Mouse (Mus musculus) kidney, postnatal 0 days (tissue): ENCODE measurements around the gene Cd19. TPM values are rescaled to one million over a fixed set of nuclear protein-coding genes. Genes with fewer than 3 reads are reported as not detected.

Source experiments
- ATAC-seq: fragments of 200-750 bp; cut with Nextera tagmentation; replicated peaks from 2 replicates; pipeline ENCODE4 v1.8.0; 2017; ENCODE audit warnings: low read depth, moderate number of reproducible peaks, moderate TSS enrichment, moderate library complexity; ENCODE audit not compliant: low FRiP score
- DNase-seq: peaks from one replicate; pipeline ENCODE4 v3.0.0-alpha.2; 2016; ENCODE audit warnings: low spot score
- H3K27ac ChIP-seq: fragments of 300-500 bp; sonication (generic); 2 replicates; pipeline ENCODE4 v1.5.1; 2014; ENCODE audit warnings: mild to moderate bottlenecking
- H3K27me3 ChIP-seq: fragments of 300-500 bp; sonication (generic); 2 replicates; pipeline ENCODE4 v1.6.1; 2014; ENCODE audit warnings: low read length, mixed read lengths; ENCODE audit not compliant: insufficient read depth
- H3K36me3 ChIP-seq: fragments of 300-500 bp; sonication (generic); 2 replicates; pipeline ENCODE4 v1.6.1; 2014; ENCODE audit warnings: low read length, mixed read lengths; ENCODE audit not compliant: insufficient read depth
- H3K4me1 ChIP-seq: fragments of 300-500 bp; sonication (generic); replicated peaks from 2 replicates; pipeline ENCODE4 v1.6.1; 2014; ENCODE audit warnings: antibody characterized with exemption, low read length, mixed read lengths; ENCODE audit not compliant: insufficient read depth
- H3K4me2 ChIP-seq: fragments of 300-500 bp; sonication (generic); 2 replicates; pipeline ENCODE4 v1.6.1; 2014; ENCODE audit warnings: mild to moderate bottlenecking, low read length, moderate library complexity, mixed read lengths
- H3K4me3 ChIP-seq: fragments of 300-500 bp; sonication (generic); replicated peaks from 2 replicates; pipeline ENCODE4 v1.5.1; 2014; ENCODE audit warnings: low read depth, low read length
- H3K9ac ChIP-seq: fragments of 300-500 bp; sonication (generic); 2 replicates; pipeline ENCODE4 v1.6.1; 2014; ENCODE audit warnings: low read depth, low read length
- H3K9me3 ChIP-seq: fragments of 300-500 bp; sonication (generic); replicated peaks from 2 replicates; pipeline ENCODE4 v1.6.1; 2016; ENCODE audit warnings: low read length, inconsistent platforms, mixed read lengths
- CTCF ChIP-seq: IDR thresholded peaks from 2 replicates; pipeline ENCODE4 v1.5.1; 2016; ENCODE audit warnings: antibody characterized with exemption, low read depth, mild to moderate bottlenecking, moderate library complexity
- WGBS: fragments of 180-500 bp; shearing (Covaris S2); extraction: QIAGEN DNeasy Blood & Tissue Kit; methylation state at CpG from one replicate; pipeline ENCODE4 v1.1.7; 2014; 5-methylcytosine and 5-hydroxymethylcytosine counted together
- polyA plus RNA-seq: library from polyadenylated mRNA; unstranded; fragments of >200 nt; fragmentation: Nextera tagmentation; extraction: Ambion mirVana; gene quantifications from 2 replicates; pipeline ENCODE4 v1.2.1, GENCODE M21; 2015

The Cd19 gene
- polyA plus RNA-seq, 1 experiment from 2014 or later = 0.16 TPM

DNA sequence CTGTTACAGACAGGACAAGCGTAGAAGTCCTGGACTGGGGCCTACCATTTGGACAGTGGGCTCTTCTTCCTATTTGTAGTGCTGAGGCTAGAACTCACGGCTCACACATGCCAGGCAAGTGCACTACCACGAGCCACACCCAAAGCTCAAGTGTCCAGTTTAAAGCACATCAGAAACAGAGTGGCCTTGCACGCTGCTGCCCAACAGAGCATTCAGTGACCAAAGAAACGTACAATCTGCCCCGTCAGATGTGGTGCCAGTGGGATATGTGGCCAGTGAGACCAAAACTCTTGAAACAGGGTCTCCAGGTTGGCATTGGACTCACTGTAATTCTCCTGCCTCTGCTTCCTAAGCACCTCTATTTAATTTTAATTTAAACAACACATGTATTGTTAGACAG is 36.0 kb upstream of the Cd19 start:
- Histone ChIP-seq H3K4me3 (no peak overlapping the region), H3K27ac (no peak overlapping the region), H3K9ac (no peak overlapping the region), H3K27me3 (no peaks in the 10 kb centered on the region), H3K4me1 (no peaks in the 10 kb centered on the region), H3K9me3 (no peaks in the 10 kb centered on the region), H3K36me3 (peaks cover 16% of the 10 kb centered on the region), H3K4me2 (no peak overlapping the region)
- TF ChIP-seq CTCF = no peak
- DNase-seq = no peak
- WGBS = 79% methylated on average over 6 of the region's 6 CpGs
- no peak for ATAC-seq

DNA sequence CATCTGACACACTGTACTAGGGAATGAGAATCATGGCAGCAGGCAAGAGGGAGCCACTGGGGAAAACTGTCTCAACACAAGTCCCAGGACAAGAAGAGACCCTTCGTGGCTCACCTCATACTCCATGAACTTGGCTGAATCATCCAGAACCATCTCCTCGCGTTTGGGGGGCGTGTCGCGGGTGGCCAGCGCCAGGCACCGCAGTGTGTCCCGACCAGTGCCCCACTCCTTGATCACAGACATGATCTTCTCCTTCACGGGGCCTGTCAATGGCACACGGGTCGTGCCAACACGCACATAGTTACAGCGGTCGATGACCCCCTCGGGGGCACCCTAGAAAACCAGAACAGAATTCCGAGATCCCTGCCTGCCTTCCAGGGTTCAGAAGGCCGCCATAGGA is 35.3 kb upstream of the Cd19 start:
- ATAC-seq = no peak
- H3K9me3 ChIP-seq = no peaks in the 10 kb centered on the region
- WGBS = 86% methylated on average over 18 of the region's 18 CpGs
- H3K4me3 ChIP-seq = no peak overlapping the region
- H3K9ac ChIP-seq = no peak overlapping the region
- TF ChIP-seq CTCF = no peak
- peaks cover 22% of the 10 kb centered on the region for H3K36me3 ChIP-seq
- H3K4me2 ChIP-seq = no peak overlapping the region
- no peak overlapping the region for H3K27ac ChIP-seq
- H3K27me3 ChIP-seq = no peaks in the 10 kb centered on the region
- no peak for DNase-seq
- H3K4me1 ChIP-seq = no peaks in the 10 kb centered on the region

DNA sequence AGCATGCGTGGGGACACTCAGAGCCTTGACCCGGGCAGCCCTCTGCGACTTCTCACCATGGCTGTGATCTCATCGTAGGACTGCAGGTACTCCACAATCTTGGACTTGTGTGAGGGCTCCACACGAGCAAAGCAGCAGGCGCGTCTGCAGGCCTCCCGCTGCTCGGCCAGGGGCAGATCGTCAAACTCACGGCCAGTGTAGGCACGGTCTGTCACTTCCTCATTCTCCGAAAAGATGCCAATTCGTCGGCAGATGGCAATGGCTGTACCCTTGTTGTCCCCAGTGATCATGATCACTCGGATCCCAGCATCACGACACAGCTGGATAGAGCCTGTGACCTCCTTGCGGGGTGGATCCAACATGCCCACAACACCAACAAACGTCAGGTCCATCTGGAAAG is 33.8 kb upstream of the Cd19 start:
- Histone ChIP-seq H3K4me2 (no peak overlapping the region), H3K9me3 (no peaks in the 10 kb centered on the region), H3K4me1 (no peaks in the 10 kb centered on the region), H3K9ac (no peak overlapping the region), H3K4me3 (no peak overlapping the region), H3K27me3 (no peaks in the 10 kb centered on the region), H3K27ac (no peak overlapping the region), H3K36me3 (peaks cover 32% of the 10 kb centered on the region)
- ATAC-seq (no peak), DNase-seq (no peak)
- no peak for TF ChIP-seq CTCF
- 89% methylated on average over 19 of the region's 19 CpGs for WGBS

DNA sequence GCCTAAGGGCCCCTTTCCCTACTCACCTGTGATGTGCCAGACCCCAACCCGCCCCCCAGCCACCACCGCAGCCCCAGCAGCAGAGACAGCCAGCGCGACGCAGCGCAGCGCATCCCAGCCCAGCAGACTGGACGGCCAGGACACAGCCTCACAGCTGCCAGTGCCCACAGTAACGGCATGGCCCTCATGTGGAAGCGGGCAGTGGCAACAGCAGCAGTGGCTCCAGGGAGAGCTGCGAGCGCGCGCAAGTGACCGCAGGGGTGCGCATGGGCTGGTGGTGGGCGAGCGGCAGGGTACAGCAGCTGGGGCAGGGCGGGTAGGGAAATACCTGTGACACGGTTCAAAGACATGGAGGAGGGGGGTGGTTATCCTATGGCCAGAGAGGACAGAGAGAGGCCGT is 31.5 kb upstream of the Cd19 start:
- Histone ChIP-seq H3K9ac (no peak overlapping the region), H3K4me1 (no peaks in the 10 kb centered on the region), H3K27me3 (no peaks in the 10 kb centered on the region), H3K4me2 (no peak overlapping the region), H3K27ac (no peak overlapping the region), H3K36me3 (peaks cover 32% of the 10 kb centered on the region), H3K9me3 (no peaks in the 10 kb centered on the region), H3K4me3 (no peak overlapping the region)
- DNase-seq (no peak), ATAC-seq (no peak)
- 94% methylated on average over 19 of the region's 21 CpGs for WGBS
- TF ChIP-seq CTCF = no peak

DNA sequence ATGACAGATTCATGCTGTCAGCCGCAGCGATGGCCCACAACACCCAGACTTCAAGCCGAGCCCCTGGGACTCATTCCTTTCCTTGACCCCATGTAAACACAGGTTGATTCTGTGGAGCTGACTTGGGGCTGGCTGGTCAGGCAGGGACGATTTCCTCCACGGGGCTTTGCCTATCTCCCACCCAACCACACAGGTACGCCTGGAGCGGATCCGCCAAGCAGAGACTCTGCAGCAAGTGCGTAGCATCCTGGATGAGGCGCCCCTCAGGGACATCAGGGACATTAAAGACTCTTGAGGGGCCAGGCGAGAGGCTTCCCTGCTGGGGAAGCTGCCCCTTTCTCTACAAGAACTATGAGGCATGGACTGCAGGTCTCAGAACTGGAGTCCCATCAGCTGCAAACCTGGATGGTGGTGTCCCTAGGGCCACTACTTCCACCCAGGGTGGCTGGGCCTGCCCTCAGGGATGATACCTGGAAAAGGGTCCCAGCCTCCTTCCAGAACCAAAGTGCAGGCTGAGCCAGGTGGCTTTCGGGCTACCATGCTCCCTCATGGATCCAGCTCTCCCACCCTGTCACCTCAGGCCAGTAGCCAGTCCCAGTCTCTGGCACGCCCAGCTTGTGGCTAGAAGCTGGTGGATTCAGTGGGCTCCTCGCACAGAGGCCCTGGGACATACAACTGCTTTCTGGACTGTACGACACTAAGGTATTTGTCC is 30.6 kb upstream of the Cd19 start:
- TF ChIP-seq CTCF = no peak
- Histone ChIP-seq H3K27me3 (no peaks in the 10 kb centered on the region), H3K9me3 (no peaks in the 10 kb centered on the region), H3K4me1 (no peaks in the 10 kb centered on the region), H3K9ac (no peak overlapping the region), H3K4me2 (no peak overlapping the region), H3K4me3 (no peak overlapping the region), H3K27ac (no peak overlapping the region), H3K36me3 (peaks cover 32% of the 10 kb centered on the region)
- ATAC-seq = no peak
- 92% methylated on average over 15 of the region's 15 CpGs for WGBS
- DNase-seq = no peak

DNA sequence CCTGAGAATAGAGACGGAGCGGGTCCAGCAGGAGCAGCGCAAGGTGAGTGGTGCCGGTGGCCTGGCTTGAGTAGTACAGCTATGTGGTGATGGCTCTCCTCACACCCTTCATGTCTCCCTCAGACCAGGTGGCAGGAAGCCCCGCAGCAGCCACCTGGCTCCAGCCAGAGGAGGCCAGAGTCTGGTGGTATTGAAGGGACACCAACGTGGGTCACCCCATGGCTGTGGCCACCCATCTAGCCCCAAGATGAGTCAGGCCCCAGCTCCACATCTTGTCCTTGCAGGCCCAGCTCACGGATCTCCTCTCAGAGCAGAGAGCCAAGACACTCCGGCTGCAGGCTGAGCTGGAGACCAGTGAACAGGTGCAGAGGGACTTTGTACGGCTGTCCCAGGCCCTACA is 29.8 kb upstream of the Cd19 start:
- TF ChIP-seq CTCF = no peak
- Histone ChIP-seq H3K4me3 (no peak overlapping the region), H3K36me3 (peaks cover 32% of the 10 kb centered on the region), H3K27me3 (no peaks in the 10 kb centered on the region), H3K9ac (no peak overlapping the region), H3K27ac (no peak overlapping the region), H3K4me2 (no peak overlapping the region), H3K4me1 (no peaks in the 10 kb centered on the region), H3K9me3 (no peaks in the 10 kb centered on the region)
- DNase-seq (no peak), ATAC-seq (no peak)
- WGBS = 93% methylated on average over 9 of the region's 9 CpGs

DNA sequence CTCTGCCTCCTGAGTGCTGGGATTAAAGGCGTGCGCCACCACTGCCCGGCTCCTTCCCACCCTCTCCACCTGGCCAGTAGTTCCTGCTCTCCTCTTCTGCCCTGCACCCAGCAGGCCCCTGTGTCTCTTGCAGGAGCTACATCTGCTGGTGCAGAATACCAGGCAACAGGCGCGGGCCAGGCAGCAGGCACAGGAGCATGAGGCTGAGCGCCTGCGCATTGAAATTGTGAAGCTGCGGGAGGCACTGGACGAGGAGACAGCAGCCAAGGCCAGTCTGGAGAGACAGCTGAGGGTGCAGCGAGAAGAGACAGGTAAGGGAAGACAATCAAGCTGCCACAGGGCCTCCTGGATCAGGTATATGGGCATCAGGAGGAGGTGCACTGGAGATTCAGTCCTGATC is 29.3 kb upstream of the Cd19 start:
- Histone ChIP-seq H3K9ac (no peak overlapping the region), H3K9me3 (no peaks in the 10 kb centered on the region), H3K4me2 (no peak overlapping the region), H3K4me3 (no peak overlapping the region), H3K27me3 (no peaks in the 10 kb centered on the region), H3K36me3 (peaks cover 32% of the 10 kb centered on the region), H3K4me1 (no peaks in the 10 kb centered on the region), H3K27ac (no peak overlapping the region)
- TF ChIP-seq CTCF = no peak
- ATAC-seq = no peak
- WGBS = 92% methylated on average over 10 of the region's 10 CpGs
- no peak for DNase-seq
